In genomic region chr1:176879005-176879404, GRCm38 (mm10) we compare ENCODE assay signal across 8 mouse cellular contexts.
A peak's percentile ranks its signal among the peaks of the same experiment; 100 is the strongest.
DNase-seq lines count a peak whose midpoint lies in the region; ATAC-seq and TF ChIP-seq lines count a peak whose summit lies in the region.

No protein-coding gene starts in this region.

- no peak for ATAC-seq in lung, embryonic 14.5 days (ENCODE audit: insufficient read depth)
- ATAC-seq in midbrain, embryonic 16.5 days, result 0 out of 2 replicates have a peak, but pooled peaks have one; percentile 60
- ATAC-seq in intestine, embryonic 16.5 days, result no peak

- DNase-seq in lung, embryonic 14.5 days, result peak; percentile 66
- DNase-seq in lung, adult 18-20 months, result no peak
- DNase-seq in brain, embryonic 18.5 days (ENCODE audit: low read depth, low spot score), result peak; percentile 70
- DNase-seq in fibroblast of lung, adult 2 months (ENCODE audit: low read depth), result peak; percentile 2
- no peak for DNase-seq in ovary, postnatal 14 days (ENCODE audit: low spot score)
- DNase-seq in heart, embryonic 10.5 days (ENCODE audit: low spot score), result no peak

- no peaks in the 10 kb centered on the region for H3K36me3 ChIP-seq in lung, embryonic 14.5 days (ENCODE audit: insufficient read depth)
- no peaks in the 10 kb centered on the region for H3K36me3 ChIP-seq in midbrain, embryonic 16.5 days (ENCODE audit: control insufficient read depth, insufficient read depth, low read length)
- H3K36me3 ChIP-seq in heart, embryonic 10.5 days, result no peaks in the 10 kb centered on the region
- H3K36me3 ChIP-seq in intestine, embryonic 16.5 days (ENCODE audit: control insufficient read depth, insufficient read depth, low read length), result no peaks in the 10 kb centered on the region

- no peaks in the 10 kb centered on the region for H3K9me3 ChIP-seq in lung, embryonic 14.5 days (ENCODE audit: low read depth, low read length)
- no peaks in the 10 kb centered on the region for H3K9me3 ChIP-seq in midbrain, embryonic 16.5 days (replicated peaks; ENCODE audit: control insufficient read depth, low read length, poor library complexity, severe bottlenecking)
- H3K9me3 ChIP-seq in heart, embryonic 10.5 days, result no peaks in the 10 kb centered on the region
- no peaks in the 10 kb centered on the region for H3K9me3 ChIP-seq in intestine, embryonic 16.5 days (ENCODE audit: control insufficient read depth, low read length)

- WGBS in lung, embryonic 14.5 days, result 49% methylated on average over 2 of the region's 2 CpGs
- WGBS in midbrain, embryonic 16.5 days, result 43% methylated on average over 2 of the region's 2 CpGs
- 54% methylated on average over 2 of the region's 2 CpGs for WGBS in heart, embryonic 10.5 days
- 64% methylated on average over 2 of the region's 2 CpGs for WGBS in intestine, embryonic 16.5 days

- TF ChIP-seq CTCF in lung, embryonic 14.5 days (IDR thresholded peaks at IDR 0.05; ENCODE audit: low read depth), result peak; percentile 49

- H3K27ac ChIP-seq in lung, embryonic 14.5 days (ENCODE audit: low read depth), result no peak overlapping the region
- no peak overlapping the region for H3K27ac ChIP-seq in midbrain, embryonic 16.5 days (ENCODE audit: low read length)
- H3K27ac ChIP-seq in heart, embryonic 10.5 days, result no peak overlapping the region
- no peak overlapping the region for H3K27ac ChIP-seq in intestine, embryonic 16.5 days (ENCODE audit: low read length)

- no peak overlapping the region for H3K4me3 ChIP-seq in lung, embryonic 14.5 days (ENCODE audit: low read depth, low read length)
- H3K4me3 ChIP-seq in midbrain, embryonic 16.5 days (ENCODE audit: low read depth, low read length), result no peak overlapping the region
- H3K4me3 ChIP-seq in heart, embryonic 10.5 days, result no peak overlapping the region
- H3K4me3 ChIP-seq in intestine, embryonic 16.5 days (ENCODE audit: low read length), result no peak overlapping the region

- no peak overlapping the region for H3K4me2 ChIP-seq in lung, embryonic 14.5 days
- H3K4me2 ChIP-seq in midbrain, embryonic 16.5 days (ENCODE audit: low read length), result no peak overlapping the region
- H3K4me2 ChIP-seq in intestine, embryonic 16.5 days (ENCODE audit: low read depth, low read length), result no peak overlapping the region

- no peaks in the 10 kb centered on the region for H3K27me3 ChIP-seq in lung, embryonic 14.5 days (ENCODE audit: insufficient read depth, low read length)
- H3K27me3 ChIP-seq in midbrain, embryonic 16.5 days (ENCODE audit: control insufficient read depth, insufficient read depth, low read depth, low read length), result no peaks in the 10 kb centered on the region
- H3K27me3 ChIP-seq in heart, embryonic 10.5 days (ENCODE audit: insufficient read depth, poor library complexity, severe bottlenecking), result no peaks in the 10 kb centered on the region
- H3K27me3 ChIP-seq in intestine, embryonic 16.5 days (replicated peaks; ENCODE audit: control insufficient read depth, insufficient read depth, low read length), result no peaks in the 10 kb centered on the region

- H3K4me1 ChIP-seq in lung, embryonic 14.5 days (ENCODE audit: insufficient read depth), result no peaks in the 10 kb centered on the region
- H3K4me1 ChIP-seq in midbrain, embryonic 16.5 days (ENCODE audit: control insufficient read depth, insufficient read depth, low read length), result peaks cover 4% of the 10 kb centered on the region; the same call in 1 of the 2 replicates
- H3K4me1 ChIP-seq in heart, embryonic 10.5 days, result 0 out of 2 replicates have a peak, but pooled peaks cover 8% of the 10 kb centered on the region
- H3K4me1 ChIP-seq in intestine, embryonic 16.5 days (ENCODE audit: control insufficient read depth, insufficient read depth, low read length), result no peaks in the 10 kb centered on the region

- no peak overlapping the region for H3K9ac ChIP-seq in lung, embryonic 14.5 days
- no peak overlapping the region for H3K9ac ChIP-seq in midbrain, embryonic 16.5 days (ENCODE audit: low read depth, low read length)
- H3K9ac ChIP-seq in intestine, embryonic 16.5 days (ENCODE audit: low read depth, low read length), result no peak overlapping the region

Comparison
In these comparisons a context has a peak if more than half of its experiments do, and no peak if none do; other contexts are left out.
1. DNase-seq: peak in lung, embryonic 14.5 days (single experiment), brain, embryonic 18.5 days (single experiment) and fibroblast of lung, adult 2 months (single experiment); none in lung, adult 18-20 months (0 of 2), ovary, postnatal 14 days (single experiment) and heart, embryonic 10.5 days (single experiment).